Mouse (Mus musculus): ENCODE measurements at regions not wholly inside any gene's neighbourhood (a gene's known extent, or its start where the extent isn't known, plus 50 kb on each side); places are given as distances from the start of the nearest gene placed in this dataset.

- no peak for TF ChIP-seq CTCF (IDR thresholded peaks at IDR 0.05; ENCODE audit: low read depth)
- no peak for TF ChIP-seq EP300 (IDR thresholded peaks at IDR 0.05; ENCODE audit: low read depth)
Observed at GRCm38 (mm10) chr15:86767623-86768022, 553.4 kb downstream of the Tbc1d22a start.

Measured in heart, postnatal 0 days (tissue).